Comparison of ENCODE assay signal across 21 mouse cellular contexts in the genomic region with DNA sequence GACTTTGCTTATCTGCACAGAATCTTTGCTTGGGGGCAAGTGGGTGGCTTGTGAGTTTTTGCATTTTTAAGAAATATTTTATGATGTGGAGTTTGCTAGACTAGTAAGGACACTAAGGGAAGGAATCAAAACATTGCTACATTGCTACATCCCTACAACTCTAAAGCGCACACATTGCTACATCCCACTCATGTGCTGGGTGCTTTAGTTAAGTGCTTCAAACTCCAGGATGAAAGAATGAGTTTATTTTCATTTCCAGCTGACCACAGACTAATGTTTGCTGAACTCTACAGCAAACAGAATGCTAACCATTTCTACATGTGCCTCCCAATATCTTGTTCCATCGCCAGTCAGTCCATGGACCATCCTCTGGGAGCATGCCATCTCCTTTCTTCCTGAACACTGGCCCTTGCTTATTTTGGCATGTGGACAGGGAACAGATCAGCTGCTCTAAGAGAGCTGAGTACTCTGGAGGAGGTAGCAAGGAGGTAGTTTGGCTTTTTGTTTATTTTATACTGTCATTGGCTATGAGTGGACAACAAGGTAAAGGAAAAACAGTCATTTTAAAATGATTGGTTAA. TPM values are rescaled to one million over a fixed set of nuclear protein-coding genes. Genes with fewer than 3 reads are reported as not detected.
DNase-seq lines count a peak whose midpoint lies in the region; ATAC-seq and TF ChIP-seq lines count a peak whose summit lies in the region.
"Had no signal": no experiment of that assay in that cellular context is flagged by ENCODE, and none has a peak within 500 bp of the region (broad histone marks: within the 10 kb centered on the region; RNA-seq: fewer than 3 reads in every experiment).

No protein-coding gene starts in this region.

- ATAC-seq in hindbrain, postnatal 0 days: no peak
- no peak for ATAC-seq in hindbrain, embryonic 11.5 days (ENCODE audit: low FRiP score)
- no peak for ATAC-seq in liver, embryonic 12.5 days
- ATAC-seq in liver, embryonic 15.5 days (ENCODE audit: insufficient read depth): no peak
- ATAC-seq in neural tube, embryonic 15.5 days (ENCODE audit: low FRiP score): no peak
- ATAC-seq: hindbrain, embryonic 16.5 days; midbrain, embryonic 13.5 days had no signal

- H3K4me1 ChIP-seq in hindbrain, postnatal 0 days (ENCODE audit: insufficient read depth, low read length): 0 out of 2 replicates have a peak, but pooled peaks cover 3% of the 10 kb centered on the region
- no peaks in the 10 kb centered on the region for H3K4me1 ChIP-seq in hindbrain, embryonic 11.5 days (replicated peaks; ENCODE audit: control insufficient read depth, insufficient read depth, low read length)
- H3K4me1 ChIP-seq in liver, embryonic 12.5 days: peaks cover 68% of the 10 kb centered on the region
- H3K4me1 ChIP-seq in liver, embryonic 15.5 days (replicated peaks): peaks cover 64% of the 10 kb centered on the region
- peaks cover 11% of the 10 kb centered on the region; the same call in 1 of the 2 replicates for H3K4me1 ChIP-seq in neural tube, embryonic 15.5 days

- H3K4me2 ChIP-seq in hindbrain, postnatal 0 days (ENCODE audit: low read depth, low read length): no peak overlapping the region
- no peak overlapping the region for H3K4me2 ChIP-seq in hindbrain, embryonic 11.5 days (replicated peaks; ENCODE audit: low read depth, low read length)
- peak overlapping the region; percentile 84 for H3K4me2 ChIP-seq in liver, embryonic 12.5 days
- H3K4me2 ChIP-seq in liver, embryonic 15.5 days: peak overlapping the region; percentile 90
- no peak overlapping the region for H3K4me2 ChIP-seq in neural tube, embryonic 15.5 days
- H3K4me2 ChIP-seq: embryonic facial prominence, embryonic 13.5 days; midbrain, embryonic 13.5 days had no signal

- no peaks in the 10 kb centered on the region for H3K27me3 ChIP-seq in hindbrain, postnatal 0 days (ENCODE audit: insufficient read depth, low read length)
- H3K27me3 ChIP-seq in hindbrain, embryonic 11.5 days (ENCODE audit: control insufficient read depth, insufficient read depth, low read length): no peaks in the 10 kb centered on the region
- no peaks in the 10 kb centered on the region for H3K27me3 ChIP-seq in liver, embryonic 12.5 days (replicated peaks)
- no peaks in the 10 kb centered on the region for H3K27me3 ChIP-seq in liver, embryonic 15.5 days
- no peaks in the 10 kb centered on the region for H3K27me3 ChIP-seq in neural tube, embryonic 15.5 days (replicated peaks)
- H3K27me3 ChIP-seq: embryonic facial prominence, embryonic 13.5 days; midbrain, embryonic 13.5 days had no signal

- H3K4me3 ChIP-seq in hindbrain, postnatal 0 days (ENCODE audit: low read length): no peak overlapping the region
- H3K4me3 ChIP-seq in hindbrain, embryonic 11.5 days (ENCODE audit: low read depth, low read length): no peak overlapping the region
- no peak overlapping the region for H3K4me3 ChIP-seq in liver, embryonic 12.5 days
- no peak overlapping the region for H3K4me3 ChIP-seq in liver, embryonic 15.5 days (replicated peaks)
- H3K4me3 ChIP-seq in neural tube, embryonic 15.5 days (replicated peaks): no peak overlapping the region
- H3K4me3 ChIP-seq: embryonic facial prominence, embryonic 13.5 days; heart, embryonic 10.5 days; midbrain, embryonic 13.5 days had no signal

- H3K9ac ChIP-seq in hindbrain, postnatal 0 days (replicated peaks; ENCODE audit: low read length): no peak overlapping the region
- no peak overlapping the region for H3K9ac ChIP-seq in hindbrain, embryonic 11.5 days (ENCODE audit: low read depth, low read length)
- no peak overlapping the region for H3K9ac ChIP-seq in liver, embryonic 12.5 days
- H3K9ac ChIP-seq in liver, embryonic 15.5 days: no peak overlapping the region
- no peak overlapping the region for H3K9ac ChIP-seq in neural tube, embryonic 15.5 days (replicated peaks)
- H3K9ac ChIP-seq: embryonic facial prominence, embryonic 13.5 days; midbrain, embryonic 13.5 days had no signal

- no peaks in the 10 kb centered on the region for H3K9me3 ChIP-seq in hindbrain, postnatal 0 days (ENCODE audit: low read length)
- H3K9me3 ChIP-seq in hindbrain, embryonic 11.5 days (ENCODE audit: control insufficient read depth, low read length): no peaks in the 10 kb centered on the region
- no peaks in the 10 kb centered on the region for H3K9me3 ChIP-seq in liver, embryonic 12.5 days (replicated peaks)
- H3K9me3 ChIP-seq in liver, embryonic 15.5 days (replicated peaks): no peaks in the 10 kb centered on the region
- H3K9me3 ChIP-seq in neural tube, embryonic 15.5 days (replicated peaks): no peaks in the 10 kb centered on the region
- H3K9me3 ChIP-seq: embryonic facial prominence, embryonic 13.5 days; heart, embryonic 10.5 days; midbrain, embryonic 13.5 days had no signal

- peak; percentile 24 for DNase-seq in hindbrain, postnatal 0 days (ENCODE audit: low spot score)
- DNase-seq in hindbrain, embryonic 11.5 days (ENCODE audit: low spot score): no peak
- DNase-seq in liver (no peak), MN1 (ENCODE audit: low spot score) (peak; percentile 16)
- DNase-seq: adrenal gland, postnatal 25 days; cerebellum, postnatal 36 days; gastrocnemius, postnatal 25 days; kidney, postnatal 10 days; thymus, postnatal 36 days had no signal

- H3K36me3 ChIP-seq in hindbrain, postnatal 0 days (ENCODE audit: insufficient read depth, low read length): no peaks in the 10 kb centered on the region
- H3K36me3 ChIP-seq in hindbrain, embryonic 11.5 days (ENCODE audit: control insufficient read depth, insufficient read depth, low read length): no peaks in the 10 kb centered on the region
- H3K36me3 ChIP-seq in liver, embryonic 12.5 days: peaks cover 12% of the 10 kb centered on the region; the same call in 1 of the 2 replicates
- H3K36me3 ChIP-seq in liver, embryonic 15.5 days (replicated peaks): no peaks in the 10 kb centered on the region
- H3K36me3 ChIP-seq in neural tube, embryonic 15.5 days: no peaks in the 10 kb centered on the region
- H3K36me3 ChIP-seq: embryonic facial prominence, embryonic 13.5 days; heart, embryonic 10.5 days; midbrain, embryonic 13.5 days had no signal

- no peak for TF ChIP-seq CTCF in hindbrain, postnatal 0 days (IDR thresholded peaks at IDR 0.05; ENCODE audit: low read depth)

- H3K27ac ChIP-seq in hindbrain, postnatal 0 days: no peak overlapping the region
- H3K27ac ChIP-seq in hindbrain, embryonic 11.5 days (ENCODE audit: low read depth, low read length): no peak overlapping the region
- H3K27ac ChIP-seq in liver, embryonic 12.5 days: 0 out of 2 replicates have a peak overlapping the region, but pooled peaks have one; percentile 41
- peak overlapping the region; percentile 46; the same call in 1 of the 2 replicates for H3K27ac ChIP-seq in liver, embryonic 15.5 days (replicated peaks)
- no peak overlapping the region for H3K27ac ChIP-seq in neural tube, embryonic 15.5 days (replicated peaks)
- H3K27ac ChIP-seq: embryonic facial prominence, embryonic 13.5 days; heart, embryonic 10.5 days; midbrain, embryonic 13.5 days had no signal

- WGBS in hindbrain, postnatal 0 days: 77% methylated on average over 2 of the region's 2 CpGs
- WGBS in hindbrain, embryonic 11.5 days: 97% methylated on average over 2 of the region's 2 CpGs
- 92% methylated on average over 2 of the region's 2 CpGs for WGBS in liver, embryonic 12.5 days (ENCODE audit: insufficient replicate concordance)
- WGBS in liver, embryonic 15.5 days (ENCODE audit: insufficient replicate concordance): 76% methylated on average over 2 of the region's 2 CpGs
- WGBS in neural tube, embryonic 15.5 days: 94% methylated on average over 2 of the region's 2 CpGs

RNA-seq across cellular contexts. Expression of gene Sord, which starts 3.4 kb away (rescaled TPM):
- 24.1 and 26.7 TPM in 2 replicates for total RNA-seq in hindbrain, postnatal 0 days (2014; rRNA removed)
- polyA plus RNA-seq in hindbrain, postnatal 0 days (2015; fragmentation: Nextera tagmentation; extraction: Ambion mirVana): 26.8 and 28.2 TPM in 2 replicates
- polyA plus RNA-seq in hindbrain, embryonic 11.5 days (2014; fragmentation: Nextera tagmentation; extraction: Ambion mirVana): 27.1 and 30.2 TPM in 2 replicates
- 159 and 163 TPM in 2 replicates for polyA plus RNA-seq in liver, embryonic 12.5 days (2016; fragmentation: Nextera tagmentation; extraction: Ambion mirVana)
- polyA plus RNA-seq in liver, embryonic 15.5 days (2015; fragmentation: Nextera tagmentation; extraction: Ambion mirVana): 158 and 181 TPM in 2 replicates
- 21.4 and 41.7 TPM in 2 replicates for polyA plus RNA-seq in neural tube, embryonic 15.5 days (2015; fragmentation: Nextera tagmentation; extraction: Ambion mirVana)

RNA-seq across cellular contexts. Expression of gene Terb2, which starts 51.9 kb away (rescaled TPM):
- total RNA-seq in hindbrain, postnatal 0 days (2014; rRNA removed): not detected in 2 replicates
- not detected in 2 replicates for polyA plus RNA-seq in hindbrain, postnatal 0 days (2015; fragmentation: Nextera tagmentation; extraction: Ambion mirVana)
- polyA plus RNA-seq in hindbrain, embryonic 11.5 days (2014; fragmentation: Nextera tagmentation; extraction: Ambion mirVana): not detected in 2 replicates
- polyA plus RNA-seq in liver, embryonic 12.5 days (2016; fragmentation: Nextera tagmentation; extraction: Ambion mirVana): not detected in 2 replicates
- polyA plus RNA-seq in liver, embryonic 15.5 days (2015; fragmentation: Nextera tagmentation; extraction: Ambion mirVana): not detected in 2 replicates
- polyA plus RNA-seq in neural tube, embryonic 15.5 days (2015; fragmentation: Nextera tagmentation; extraction: Ambion mirVana): not detected in 2 replicates
- total RNA-seq: adrenal gland, postnatal 25 days; gastrocnemius, postnatal 25 days; heart, postnatal 25 days; layer of hippocampus, postnatal 25 days; left cerebral cortex, postnatal 36 days had no signal
- polyA plus RNA-seq: embryonic facial prominence, embryonic 13.5 days; heart, embryonic 10.5 days; hindbrain, embryonic 16.5 days; lung, embryonic 16.5 days; midbrain, embryonic 13.5 days; spleen, adult 2 months had no signal

RNA-seq across cellular contexts. Expression of gene Patl2, which starts 52.0 kb away (rescaled TPM):
- not detected in 2 replicates for total RNA-seq in hindbrain, postnatal 0 days (2014; rRNA removed)
- 0.09 and 0.19 TPM in 2 replicates for polyA plus RNA-seq in hindbrain, postnatal 0 days (2015; fragmentation: Nextera tagmentation; extraction: Ambion mirVana)
- polyA plus RNA-seq in hindbrain, embryonic 11.5 days (2014; fragmentation: Nextera tagmentation; extraction: Ambion mirVana): 0.09 TPM in 1 of 2 replicates, not detected in the other
- 0.05 TPM in 1 of 2 replicates, not detected in the other for polyA plus RNA-seq in liver, embryonic 12.5 days (2016; fragmentation: Nextera tagmentation; extraction: Ambion mirVana)
- polyA plus RNA-seq in liver, embryonic 15.5 days (2015; fragmentation: Nextera tagmentation; extraction: Ambion mirVana): 0.06 TPM in 1 of 2 replicates, not detected in the other
- 0.09 TPM in 1 of 2 replicates, not detected in the other for polyA plus RNA-seq in neural tube, embryonic 15.5 days (2015; fragmentation: Nextera tagmentation; extraction: Ambion mirVana)
- total RNA-seq: adrenal gland, postnatal 25 days; gastrocnemius, postnatal 25 days; heart, postnatal 25 days; layer of hippocampus, postnatal 25 days; left cerebral cortex, postnatal 36 days had no signal
- polyA plus RNA-seq: embryonic facial prominence, embryonic 13.5 days; lung, embryonic 16.5 days; midbrain, embryonic 13.5 days had no signal

Comparison
In these comparisons a context has a peak if more than half of its experiments do, and no peak if none do; other contexts are left out.
1. DNase-seq: peak in hindbrain, postnatal 0 days (single experiment) and MN1 (single experiment); none in hindbrain, embryonic 11.5 days (single experiment) and liver (single experiment).
2. H3K27ac ChIP-seq: peak in liver, embryonic 12.5 days (single experiment) and liver, embryonic 15.5 days (single experiment); none in hindbrain, postnatal 0 days (single experiment), hindbrain, embryonic 11.5 days (single experiment) and neural tube, embryonic 15.5 days (single experiment).
3. H3K4me2 ChIP-seq: peak in liver, embryonic 12.5 days (single experiment) and liver, embryonic 15.5 days (single experiment); none in hindbrain, postnatal 0 days (single experiment), hindbrain, embryonic 11.5 days (single experiment) and neural tube, embryonic 15.5 days (single experiment).